Mouse (Mus musculus) left cerebral cortex, postnatal 36 days (tissue): ENCODE measurements around the gene Sh2d5. TPM values are rescaled to one million over a fixed set of nuclear protein-coding genes. Genes with fewer than 3 reads are reported as not detected.

ENCODE experiments used
- DNase-seq, 2 experiments: peaks; one replicate each; pipeline ENCODE4 v3.0.0; 2021 to 2022; ENCODE audit warnings: low spot score in 2 of 2, mixed read lengths in 1 of 2
- intact Hi-C: fragments of 180-260 bp; cut with DNase I; formaldehyde crosslinking; loops from one replicate; pipeline ENCODE4 v1.15.1; 2025
- total RNA-seq, 2 experiments: library from RNA; stranded (reverse); gene quantifications; 2 replicates each; pipeline ENCODE4 v1.2.3; 2021

The Sh2d5 gene
- total RNA-seq, 2 experiments from 2014 or later, result 66.7 to 74.0 TPM

GRCm38 (mm10) chr4:138257116-138257687, 7.0 kb downstream of the Sh2d5 start:
- intact Hi-C loops, result no loop called here
- DNase-seq, result no peak

- no peak for DNase-seq
Observed at GRCm38 (mm10) chr4:138258663-138259062, 8.5 kb downstream of the Sh2d5 start.

GRCm38 (mm10) chr4:138259482-138259881, 9.3 kb downstream of the Sh2d5 start:
- intact Hi-C loops, result no loop called here
- no peak for DNase-seq

More at GRCm38 (mm10) chr4:138258663-138259062, 8.5 kb downstream of the Sh2d5 start:
- intact Hi-C loops, result no loop called here

- intact Hi-C loops, result no loop called here
- DNase-seq, result peak; percentile 93 to 95
Observed at GRCm38 (mm10) chr4:138261843-138262681, 11.9 kb downstream of the Sh2d5 start.

- no peak for DNase-seq
- intact Hi-C loops, result no loop called here
Observed at GRCm38 (mm10) chr4:138267869-138268268, 17.7 kb downstream of the Sh2d5 start.

- intact Hi-C loops, result no loop called here
- peak; percentile 61 to 72 for DNase-seq
Observed at GRCm38 (mm10) chr4:138272011-138272997, 22.1 kb downstream of the Sh2d5 start.

GRCm38 (mm10) chr4:138278346-138278745, 28.1 kb downstream of the Sh2d5 start:
- intact Hi-C loops, result no loop called here
- peak; percentile 34 to 56 for DNase-seq

- intact Hi-C loops, result no loop called here
- DNase-seq, result peak; percentile 56 to 63
Observed at GRCm38 (mm10) chr4:138282834-138283233, 32.6 kb downstream of the Sh2d5 start.

- DNase-seq, result no peak
- intact Hi-C loops, result no loop called here
Observed at GRCm38 (mm10) chr4:138286411-138286810, 36.2 kb downstream of the Sh2d5 start.

GRCm38 (mm10) chr4:138288691-138289090, 38.5 kb downstream of the Sh2d5 start:
- no peak for DNase-seq
- intact Hi-C loops, result no loop called here

GRCm38 (mm10) chr4:138292028-138292427, 41.8 kb downstream of the Sh2d5 start:
- DNase-seq, result no peak
- intact Hi-C loops, result no loop called here

- intact Hi-C loops, result no loop called here
- DNase-seq, result no peak
Observed at GRCm38 (mm10) chr4:138293261-138293948, 43.2 kb downstream of the Sh2d5 start.

- intact Hi-C loops, result no loop called here
- no peak for DNase-seq
Observed at GRCm38 (mm10) chr4:138293949-138294550, 43.8 kb downstream of the Sh2d5 start.

GRCm38 (mm10) chr4:138301271-138301780, 51.1 kb downstream of the Sh2d5 start:
- intact Hi-C loops, result no loop called here
- DNase-seq, result no peak

GRCm38 (mm10) chr4:138303011-138303410, 52.8 kb downstream of the Sh2d5 start:
- intact Hi-C loops, result no loop called here
- DNase-seq, result no peak

- no peak for DNase-seq
- intact Hi-C loops, result no loop called here
Observed at GRCm38 (mm10) chr4:138303742-138304141, 53.5 kb downstream of the Sh2d5 start.

GRCm38 (mm10) chr4:138304340-138305104, 54.3 kb downstream of the Sh2d5 start, which contains the start of gene Ddost:
Gene Ddost, plus strand, starts transcription at chr4:138304730.
- intact Hi-C loops, result no loop called here
- DNase-seq, result peak; percentile 97 to 98

GRCm38 (mm10) chr4:138307025-138307424, 56.8 kb downstream of the Sh2d5 start:
- no peak for DNase-seq
- intact Hi-C loops, result no loop called here
